Mouse (Mus musculus) midbrain, embryonic 16.5 days (tissue): ENCODE measurements around the gene Rsbn1. TPM values are rescaled to one million over a fixed set of nuclear protein-coding genes. Genes with fewer than 3 reads are reported as not detected.

ENCODE experiments used
- ATAC-seq: fragments of 200-750 bp; cut with Nextera tagmentation; 2 replicates; pipeline ENCODE4 v1.8.0; 2017; ENCODE audit warnings: moderate TSS enrichment
- H3K27ac ChIP-seq: fragments of 300-500 bp; sonication (generic); 2 replicates; pipeline ENCODE4 v1.5.1; 2014; ENCODE audit warnings: mild to moderate bottlenecking, low read length, mixed read lengths
- H3K27me3 ChIP-seq: fragments of 300-500 bp; sonication (generic); 2 replicates; pipeline ENCODE4 v1.6.1; 2014; ENCODE audit warnings: low read depth, low read length, mixed read lengths; ENCODE audit not compliant: control insufficient read depth, insufficient read depth
- H3K36me3 ChIP-seq: fragments of 300-500 bp; sonication (generic); 2 replicates; pipeline ENCODE4 v1.6.1; 2014; ENCODE audit warnings: mild to moderate bottlenecking, low read length, moderate library complexity, mixed read lengths; ENCODE audit not compliant: control insufficient read depth, insufficient read depth
- H3K4me1 ChIP-seq: fragments of 300-500 bp; sonication (generic); 2 replicates; pipeline ENCODE4 v1.6.1; 2014; ENCODE audit warnings: mild to moderate bottlenecking, low read length, mixed read lengths; ENCODE audit not compliant: control insufficient read depth, insufficient read depth
- H3K4me2 ChIP-seq: fragments of 300-500 bp; sonication (generic); 2 replicates; pipeline ENCODE4 v1.6.1; 2014; ENCODE audit warnings: mild to moderate bottlenecking, low read length, mixed read lengths
- H3K4me3 ChIP-seq: fragments of 300-500 bp; sonication (generic); 2 replicates; pipeline ENCODE4 v1.5.1; 2014; ENCODE audit warnings: low read depth, mild to moderate bottlenecking, low read length, moderate library complexity, mixed read lengths
- H3K9ac ChIP-seq: fragments of 300-500 bp; sonication (generic); 2 replicates; pipeline ENCODE4 v1.6.1; 2014; ENCODE audit warnings: low read depth, low read length, mixed read lengths
- H3K9me3 ChIP-seq: fragments of 300-500 bp; sonication (generic); replicated peaks from 2 replicates; pipeline ENCODE4 v1.6.1; 2014; ENCODE audit warnings: mild to moderate bottlenecking, low read length, mixed read lengths; ENCODE audit not compliant: control insufficient read depth, poor library complexity, severe bottlenecking
- WGBS: fragments of 180-500 bp; shearing (Covaris S2); extraction: QIAGEN DNeasy Blood & Tissue Kit; methylation state at CpG from one replicate; pipeline ENCODE4 v1.1.7; 2014; 5-methylcytosine and 5-hydroxymethylcytosine counted together
- polyA plus RNA-seq: library from polyadenylated mRNA; unstranded; fragments of >200 nt; fragmentation: Nextera tagmentation; extraction: Ambion mirVana; gene quantifications from 2 replicates; pipeline ENCODE4 v1.2.1, GENCODE M21; 2015

Rsbn1 gene
- polyA plus RNA-seq, 1 experiment from 2014 or later = 22.3 TPM

DNA sequence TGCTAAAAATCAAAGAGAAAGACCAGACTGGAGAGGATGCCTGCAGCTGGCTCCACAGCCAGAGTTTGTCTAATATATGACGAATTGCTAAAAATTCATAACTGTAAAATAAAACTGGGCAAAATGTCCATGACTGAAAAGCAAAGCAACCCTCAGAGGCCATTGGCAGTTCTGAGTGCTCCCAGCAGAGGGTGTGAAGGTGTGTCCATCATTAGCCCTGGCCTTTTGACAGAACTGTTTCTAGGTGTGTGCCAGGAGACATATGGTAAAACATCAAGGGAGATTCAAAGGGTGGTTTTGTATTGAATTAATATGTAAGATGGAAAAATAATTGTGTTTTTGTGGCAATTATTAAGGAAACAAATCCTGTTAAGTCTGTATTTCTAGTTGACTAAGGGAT lies 9.2 kb upstream of the Rsbn1 start:
- no peaks in the 10 kb centered on the region for H3K9me3 ChIP-seq
- 82% methylated on average over 1 of the region's 1 CpGs for WGBS
- H3K4me2 ChIP-seq = no peak overlapping the region
- no peak overlapping the region for H3K27ac ChIP-seq
- no peak overlapping the region for H3K4me3 ChIP-seq
- ATAC-seq = no peak
- no peak overlapping the region for H3K9ac ChIP-seq
- no peaks in the 10 kb centered on the region for H3K27me3 ChIP-seq
- no peaks in the 10 kb centered on the region for H3K36me3 ChIP-seq
- H3K4me1 ChIP-seq = no peaks in the 10 kb centered on the region

DNA sequence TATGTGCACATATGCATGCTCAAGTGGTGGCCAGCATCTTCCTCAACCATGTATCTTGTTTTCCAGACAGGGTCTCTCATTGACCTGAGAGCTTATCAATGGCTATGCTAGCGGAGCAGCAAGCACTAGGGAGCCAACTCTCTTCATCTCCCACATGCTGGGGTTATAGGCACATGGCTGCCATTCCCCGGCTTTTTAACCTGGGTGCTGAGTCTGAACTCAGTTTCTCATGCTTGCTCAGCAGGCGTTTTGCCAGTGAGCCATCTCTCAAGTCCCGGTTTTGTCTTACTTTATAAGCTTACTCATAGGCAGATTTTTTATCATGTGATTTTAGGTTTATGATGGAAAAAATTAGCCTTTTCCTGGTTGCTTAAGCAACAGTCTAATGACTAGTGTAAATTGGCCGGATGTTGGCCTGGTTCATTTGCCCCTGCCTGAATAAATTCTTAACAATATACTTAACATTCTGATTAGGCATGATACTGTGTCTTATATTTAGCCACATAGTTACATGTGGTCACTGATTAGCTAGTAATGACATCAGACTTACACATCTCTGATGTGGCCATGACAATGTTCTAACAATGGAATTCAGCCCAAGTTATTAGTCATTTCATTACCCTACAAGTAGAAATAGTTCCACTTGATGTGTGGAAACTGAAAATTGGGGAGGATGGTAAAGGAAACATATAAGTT lies 6.4 kb upstream of the Rsbn1 start:
- H3K36me3 ChIP-seq = no peaks in the 10 kb centered on the region
- H3K27me3 ChIP-seq = no peaks in the 10 kb centered on the region
- no peak overlapping the region for H3K9ac ChIP-seq
- no peak overlapping the region for H3K4me2 ChIP-seq
- no peaks in the 10 kb centered on the region for H3K4me1 ChIP-seq
- ATAC-seq = no peak
- no peak overlapping the region for H3K4me3 ChIP-seq
- WGBS = 81% methylated on average over 5 of the region's 5 CpGs
- H3K9me3 ChIP-seq = no peaks in the 10 kb centered on the region
- H3K27ac ChIP-seq = no peak overlapping the region

DNA sequence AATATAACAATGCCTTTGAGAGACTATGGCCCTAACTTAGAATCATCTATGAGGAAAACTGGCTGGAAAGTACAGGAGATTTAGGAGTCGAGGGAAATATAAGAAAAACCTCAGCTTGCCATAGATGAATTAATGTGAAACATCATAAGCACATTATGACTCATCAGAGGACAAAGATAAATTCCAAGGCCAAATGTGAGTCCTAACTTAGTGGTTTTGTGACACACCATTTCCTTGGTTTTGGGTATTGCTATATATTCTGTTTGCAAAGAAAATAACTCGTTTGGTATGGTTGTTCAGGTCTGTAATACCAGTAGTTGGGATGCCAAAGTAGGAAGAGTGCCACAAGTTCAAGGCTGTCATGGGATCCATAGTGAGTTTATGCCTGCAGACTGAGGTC lies 5.1 kb upstream of the Rsbn1 start:
- Histone ChIP-seq H3K27ac (no peak overlapping the region), H3K9me3 (no peaks in the 10 kb centered on the region), H3K4me2 (no peak overlapping the region), H3K27me3 (no peaks in the 10 kb centered on the region), H3K4me1 (no peaks in the 10 kb centered on the region), H3K36me3 (no peaks in the 10 kb centered on the region), H3K9ac (no peak overlapping the region), H3K4me3 (no peak overlapping the region)
- 74% methylated on average over 2 of the region's 2 CpGs for WGBS
- ATAC-seq = no peak

DNA sequence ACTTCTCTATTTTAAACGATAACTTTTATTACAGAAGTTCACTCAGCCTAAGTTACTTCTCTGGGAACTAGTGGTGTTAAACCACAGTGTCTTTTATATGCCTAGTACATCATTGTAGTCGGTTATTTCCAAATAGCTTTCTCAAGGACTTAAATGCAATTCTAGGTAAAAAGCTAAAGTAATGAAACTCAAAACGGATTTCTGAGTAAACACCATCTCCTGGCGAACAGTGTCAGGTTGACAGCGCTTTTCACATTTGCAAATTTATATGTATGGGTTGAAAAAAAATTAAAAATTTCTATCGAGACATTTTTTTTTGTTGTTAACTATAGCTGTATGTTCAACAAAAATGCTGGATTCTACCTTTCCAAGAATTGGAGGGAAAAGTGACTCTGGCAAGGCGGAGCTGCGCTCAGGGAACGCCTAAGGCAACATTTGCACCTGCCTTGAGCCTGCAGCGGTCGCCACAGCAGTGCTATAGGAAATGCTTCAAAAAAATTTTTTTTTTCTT lies 414 bp upstream of the Rsbn1 start:
- peak overlapping the region; percentile 84 for H3K27ac ChIP-seq
- no peaks in the 10 kb centered on the region for H3K27me3 ChIP-seq
- peaks cover 14% of the 10 kb centered on the region for H3K4me1 ChIP-seq
- peak; percentile 32 for ATAC-seq
- H3K9ac ChIP-seq = peak overlapping the region; percentile 66
- peak overlapping the region; percentile 80 for H3K4me2 ChIP-seq
- no peaks in the 10 kb centered on the region for H3K9me3 ChIP-seq
- H3K4me3 ChIP-seq = peak overlapping the region; percentile 71
- H3K36me3 ChIP-seq = no peaks in the 10 kb centered on the region
- WGBS = 5% methylated on average over 11 of the region's 11 CpGs

DNA sequence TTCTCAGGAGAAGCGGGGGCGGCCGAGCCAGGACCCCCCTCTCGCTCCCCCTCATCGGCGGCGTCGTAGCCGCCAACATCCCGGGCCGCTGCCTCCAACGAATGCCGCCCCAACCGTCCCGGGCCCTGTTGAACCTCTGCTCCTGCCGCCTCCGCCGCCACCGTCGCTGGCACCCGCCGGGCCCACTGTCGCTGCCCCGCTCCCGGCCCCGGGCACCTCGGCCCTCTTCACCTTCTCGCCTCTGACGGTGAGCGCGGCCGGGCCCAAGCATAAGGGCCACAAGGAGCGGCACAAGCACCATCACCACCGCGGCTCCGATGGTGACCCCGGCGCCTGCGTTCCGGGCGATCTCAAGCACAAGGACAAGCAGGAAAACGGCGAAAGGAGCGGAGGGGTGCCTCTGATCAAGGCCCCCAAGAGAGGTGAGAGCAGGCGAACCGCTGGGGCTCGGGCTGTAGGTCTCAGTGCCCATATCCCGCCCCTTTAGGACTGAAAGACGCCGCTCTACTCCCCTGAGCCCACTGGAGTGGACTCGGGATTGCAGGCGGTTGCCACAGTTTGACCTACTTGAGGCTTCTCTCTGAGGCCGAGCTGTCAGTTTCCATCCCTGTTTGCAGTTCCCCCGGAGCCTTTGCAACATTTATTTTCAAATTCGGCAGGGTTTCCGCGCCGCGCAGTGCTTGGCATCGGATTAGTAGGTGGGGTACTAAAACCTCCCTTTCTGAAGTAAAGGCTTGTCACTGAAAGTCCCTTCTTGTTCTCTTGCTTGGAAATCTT lies 1.0 kb downstream of the Rsbn1 start:
- peak overlapping the region; percentile 89 for H3K27ac ChIP-seq
- peaks cover 14% of the 10 kb centered on the region for H3K4me1 ChIP-seq
- H3K9ac ChIP-seq = peak overlapping the region; percentile 89
- H3K36me3 ChIP-seq = no peaks in the 10 kb centered on the region
- ATAC-seq = peak; percentile 57
- under 1% methylated on average over 49 of the region's 60 CpGs for WGBS
- H3K9me3 ChIP-seq = no peaks in the 10 kb centered on the region
- H3K4me3 ChIP-seq = peak overlapping the region; percentile 71
- peak overlapping the region; percentile 87 for H3K4me2 ChIP-seq
- no peaks in the 10 kb centered on the region for H3K27me3 ChIP-seq

DNA sequence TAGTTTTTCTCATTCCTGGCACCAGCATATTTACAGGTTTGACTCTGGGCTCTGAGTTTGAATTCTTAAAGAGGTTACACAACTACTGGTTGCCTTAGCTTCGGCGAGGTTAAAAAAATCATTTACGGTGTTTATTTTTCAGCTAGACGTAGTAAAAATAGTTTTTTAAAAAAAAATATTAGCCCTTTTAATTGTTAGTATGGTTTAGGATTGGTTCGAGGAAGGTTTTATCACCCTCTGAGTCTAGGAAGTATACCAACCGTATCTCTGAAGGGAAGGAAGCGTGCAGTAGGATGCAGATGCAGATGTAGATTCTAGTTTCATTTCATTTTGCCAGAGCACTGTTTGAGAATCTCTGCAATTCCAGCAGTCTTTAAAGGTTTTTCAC lies 1.6 kb downstream of the Rsbn1 start:
- Histone ChIP-seq H3K27me3 (no peaks in the 10 kb centered on the region), H3K27ac (0 out of 2 replicates have a peak overlapping the region, but pooled peaks have one; percentile 89), H3K4me2 (peak overlapping the region; percentile 87), H3K4me3 (peak overlapping the region; percentile 71), H3K4me1 (peaks cover 14% of the 10 kb centered on the region), H3K9ac (peak overlapping the region; percentile 89), H3K9me3 (no peaks in the 10 kb centered on the region), H3K36me3 (no peaks in the 10 kb centered on the region)
- no peak for ATAC-seq
- 5% methylated on average over 7 of the region's 7 CpGs for WGBS

DNA sequence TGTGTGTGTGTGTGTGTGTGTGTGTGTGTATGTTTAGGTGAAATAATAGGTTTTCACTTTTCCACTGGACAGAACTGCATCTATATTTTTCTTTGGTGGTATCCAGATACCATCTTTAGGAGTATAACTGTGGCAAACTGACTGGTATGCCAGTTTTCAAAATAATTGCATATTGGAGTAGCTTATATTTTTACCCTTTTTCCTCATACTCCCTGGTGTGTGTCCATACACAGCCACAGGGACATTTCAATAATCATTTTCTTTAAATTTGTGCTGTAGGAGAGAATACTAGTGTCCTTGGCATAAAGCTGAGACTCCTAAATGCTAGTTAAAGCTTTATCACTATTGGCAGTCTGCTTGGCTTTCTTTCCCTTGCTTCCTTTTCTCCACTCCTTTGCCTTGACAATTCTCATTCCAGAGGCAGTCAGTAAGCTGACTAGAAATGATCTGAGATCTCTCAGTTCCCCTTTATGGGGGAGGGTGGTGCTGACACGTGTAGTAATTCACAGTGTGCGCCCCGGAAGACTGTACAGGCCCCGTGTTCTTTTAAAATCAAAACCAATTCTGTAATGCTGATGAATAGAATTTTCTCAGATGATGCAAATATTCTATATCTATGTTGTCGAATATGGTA lies 2.4 kb downstream of the Rsbn1 start:
- WGBS = 34% methylated on average over 5 of the region's 5 CpGs
- Histone ChIP-seq H3K27me3 (no peaks in the 10 kb centered on the region), H3K4me3 (peak overlapping the region; percentile 34), H3K9me3 (no peaks in the 10 kb centered on the region), H3K4me2 (peak overlapping the region; percentile 87), H3K27ac (peak overlapping the region; percentile 17; the same call in 1 of the 2 replicates), H3K4me1 (peaks cover 16% of the 10 kb centered on the region), H3K36me3 (no peaks in the 10 kb centered on the region), H3K9ac (peak overlapping the region; percentile 54; the same call in 1 of the 2 replicates)
- ATAC-seq = no peak

DNA sequence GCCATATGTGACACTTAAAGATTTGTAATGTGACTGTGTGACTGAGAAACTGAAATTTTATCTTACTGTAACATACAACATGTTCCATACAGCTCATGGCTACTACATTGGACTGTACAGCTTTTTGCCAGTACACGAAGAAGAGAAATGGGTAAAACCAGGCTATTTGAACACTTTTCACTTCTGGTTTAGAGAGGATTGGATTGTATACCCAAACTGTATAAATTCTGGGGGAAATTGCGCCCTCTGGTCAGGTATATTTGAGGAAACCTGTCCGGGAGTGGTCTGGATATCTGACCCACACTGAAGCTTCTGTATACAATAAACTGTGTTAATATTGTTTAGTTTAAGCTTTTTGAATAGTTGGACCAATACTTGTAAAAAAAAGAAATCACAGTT lies 2.9 kb downstream of the Rsbn1 start:
- no peak for ATAC-seq
- Histone ChIP-seq H3K27ac (no peak overlapping the region), H3K4me1 (peaks cover 16% of the 10 kb centered on the region), H3K4me2 (peak overlapping the region; percentile 87), H3K9me3 (no peaks in the 10 kb centered on the region), H3K27me3 (no peaks in the 10 kb centered on the region), H3K4me3 (peak overlapping the region; percentile 34), H3K36me3 (no peaks in the 10 kb centered on the region), H3K9ac (peak overlapping the region; percentile 54; the same call in 1 of the 2 replicates)
- 66% methylated on average over 3 of the region's 3 CpGs for WGBS
